Mouse (Mus musculus) naive thymus-derived CD4-positive, alpha-beta T cell, adult 5 months (primary cell): ENCODE results near the gene Ebi3. TPM values are rescaled to one million over a fixed set of nuclear protein-coding genes. Genes with fewer than 3 reads are reported as not detected.

Experiments
- polyA plus RNA-seq: library from polyadenylated mRNA; unstranded; fragments of 100-300 nt; shearing (Covaris generic); gene quantifications from one replicate; pipeline ENCODE4 v1.2.1, GENCODE M21; 2017

The Ebi3 gene
- polyA plus RNA-seq: not detected

DNA sequence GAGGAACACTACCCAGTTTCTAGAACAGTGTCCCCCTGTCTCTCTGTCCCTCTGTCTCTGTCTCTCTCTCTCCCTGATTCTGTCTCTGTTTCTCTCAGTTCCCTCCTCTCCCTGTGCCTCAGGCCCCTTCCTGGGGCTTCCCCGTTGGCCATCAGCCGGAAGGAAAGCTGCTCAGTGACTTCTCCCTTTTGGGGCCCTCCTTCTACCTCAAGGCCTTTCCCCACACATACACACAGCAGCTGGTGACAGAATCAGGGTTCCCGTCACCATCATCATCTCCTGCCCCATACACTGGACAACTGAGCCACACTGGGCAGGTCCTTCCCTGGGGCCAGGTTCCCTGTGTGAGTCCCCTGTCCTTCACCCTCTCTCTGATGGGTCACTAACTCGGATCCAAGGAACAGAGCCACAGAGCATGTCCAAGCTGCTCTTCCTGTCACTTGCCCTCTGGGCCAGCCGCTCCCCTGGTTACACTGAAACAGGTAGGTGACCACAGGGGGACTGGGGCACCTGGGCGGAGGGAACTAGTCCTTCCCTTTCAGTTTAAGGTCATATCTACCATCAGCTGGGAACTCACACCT is at the start of gene Ebi3:
Gene Ebi3, plus strand, starts transcription at position 194 of the 581 bp plus-strand sequence.

DNA sequence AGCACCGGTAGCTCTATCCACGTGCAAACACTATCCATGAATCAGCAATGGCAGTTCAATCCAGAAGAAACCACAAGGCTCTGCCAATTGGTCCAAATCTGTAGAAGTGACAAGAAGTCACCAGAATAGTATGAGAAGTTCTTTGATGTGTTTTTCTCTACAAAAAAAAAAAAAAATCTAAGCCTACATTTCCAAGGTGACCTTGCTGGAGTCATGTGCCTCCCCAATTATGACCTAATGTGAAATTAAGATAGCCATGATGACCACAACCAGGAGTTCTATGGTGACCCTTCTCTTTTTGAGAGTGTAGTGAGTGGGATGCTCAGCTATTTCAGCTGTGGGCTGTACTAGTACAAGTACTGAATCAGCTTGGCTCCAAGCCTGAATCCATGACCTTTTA is 3.0 kb upstream of the Ebi3 start, which contains the start of gene Zfp119b:
Gene Zfp119b, minus strand, starts transcription at position 101 of the 400 bp plus-strand sequence.

DNA sequence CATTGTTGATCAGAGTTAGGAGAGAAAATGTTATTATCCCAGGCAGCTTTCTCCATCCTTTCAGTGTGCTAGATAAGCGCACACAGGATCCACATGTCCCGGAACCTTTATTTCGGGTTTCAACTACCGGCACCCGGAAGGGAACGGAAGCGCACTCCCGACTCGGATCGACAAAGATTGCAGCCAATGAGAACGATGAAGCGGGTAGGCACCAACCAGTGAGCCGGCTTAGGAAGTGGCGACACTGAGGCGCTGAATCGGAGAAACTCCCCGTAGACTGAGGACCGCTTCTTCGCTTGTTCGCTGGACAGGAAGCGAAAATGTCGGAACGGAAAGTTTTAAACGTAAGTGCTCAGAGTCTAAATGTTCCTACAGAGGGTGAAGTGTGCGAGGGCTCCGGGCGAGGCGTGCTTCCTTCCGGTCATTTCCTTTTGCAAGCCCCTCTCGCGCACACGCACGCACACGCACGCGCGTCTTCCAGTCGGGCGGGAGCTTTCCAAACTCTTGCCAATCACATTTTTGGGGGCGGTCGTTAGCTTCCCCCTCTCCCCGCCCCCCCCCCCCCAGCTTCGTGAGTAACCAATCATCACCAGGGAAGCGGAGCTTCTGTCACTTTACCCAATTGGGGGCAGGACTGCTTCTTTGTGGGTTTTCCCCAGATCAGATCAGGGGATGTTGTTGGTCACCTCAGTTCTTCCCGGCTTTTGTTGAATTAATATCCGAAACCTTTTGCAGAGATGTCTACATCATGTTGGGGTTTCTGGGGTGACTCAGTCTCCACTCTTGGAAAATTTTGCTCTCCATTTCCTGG is 6.7 kb downstream of the Ebi3 start, which contains the start of gene Yju2:
Gene Yju2, plus strand, starts transcription at position 182 of the 811 bp plus-strand sequence.

DNA sequence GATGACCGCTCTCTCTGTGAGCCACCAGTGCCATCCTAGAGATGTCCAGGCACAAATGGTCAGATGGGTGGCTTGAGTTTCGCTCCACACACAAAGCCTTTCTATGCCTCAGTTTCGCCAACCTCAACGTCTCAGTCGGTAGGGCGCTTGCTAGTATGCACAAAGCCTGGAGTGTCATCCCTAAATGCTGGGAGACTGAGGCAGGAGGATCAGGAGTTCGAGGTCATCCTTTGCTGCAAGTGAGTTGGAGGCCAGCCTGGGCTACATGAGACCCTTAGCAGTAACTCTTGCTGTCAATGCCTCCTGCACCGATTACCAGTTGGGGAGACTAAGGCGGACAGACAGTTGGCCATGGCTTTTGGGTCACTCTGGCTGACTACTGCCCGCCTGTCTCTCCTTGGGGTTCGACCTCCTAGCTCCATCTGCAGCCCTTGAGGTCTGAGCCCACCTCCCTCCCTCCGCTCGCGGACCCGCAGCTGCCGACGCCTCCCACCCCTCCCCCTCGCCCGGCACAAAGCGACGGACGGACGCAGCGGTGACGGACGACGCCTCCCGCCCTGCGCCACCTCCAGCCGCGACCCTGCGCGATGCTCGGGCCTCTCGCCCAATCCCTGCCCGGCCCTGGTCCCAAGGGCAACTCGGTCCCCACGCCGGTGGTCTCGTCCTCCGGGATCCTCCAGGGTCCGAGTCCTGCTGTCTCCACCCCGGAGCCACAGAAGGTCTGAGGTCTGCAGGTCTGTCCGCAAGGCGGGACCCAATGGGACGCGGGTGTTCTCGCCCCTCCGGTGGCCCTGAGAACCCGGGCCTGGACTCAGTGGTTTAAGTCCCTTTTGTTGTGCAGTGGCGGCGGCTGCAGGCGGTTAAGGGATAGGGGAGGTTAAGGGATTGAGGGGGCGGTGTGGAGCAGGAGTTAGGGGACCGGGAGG is 17.8 kb downstream of the Ebi3 start, which contains the start of gene Shd:
Gene Shd, plus strand, starts transcription at position 502 of the 926 bp plus-strand sequence.

DNA sequence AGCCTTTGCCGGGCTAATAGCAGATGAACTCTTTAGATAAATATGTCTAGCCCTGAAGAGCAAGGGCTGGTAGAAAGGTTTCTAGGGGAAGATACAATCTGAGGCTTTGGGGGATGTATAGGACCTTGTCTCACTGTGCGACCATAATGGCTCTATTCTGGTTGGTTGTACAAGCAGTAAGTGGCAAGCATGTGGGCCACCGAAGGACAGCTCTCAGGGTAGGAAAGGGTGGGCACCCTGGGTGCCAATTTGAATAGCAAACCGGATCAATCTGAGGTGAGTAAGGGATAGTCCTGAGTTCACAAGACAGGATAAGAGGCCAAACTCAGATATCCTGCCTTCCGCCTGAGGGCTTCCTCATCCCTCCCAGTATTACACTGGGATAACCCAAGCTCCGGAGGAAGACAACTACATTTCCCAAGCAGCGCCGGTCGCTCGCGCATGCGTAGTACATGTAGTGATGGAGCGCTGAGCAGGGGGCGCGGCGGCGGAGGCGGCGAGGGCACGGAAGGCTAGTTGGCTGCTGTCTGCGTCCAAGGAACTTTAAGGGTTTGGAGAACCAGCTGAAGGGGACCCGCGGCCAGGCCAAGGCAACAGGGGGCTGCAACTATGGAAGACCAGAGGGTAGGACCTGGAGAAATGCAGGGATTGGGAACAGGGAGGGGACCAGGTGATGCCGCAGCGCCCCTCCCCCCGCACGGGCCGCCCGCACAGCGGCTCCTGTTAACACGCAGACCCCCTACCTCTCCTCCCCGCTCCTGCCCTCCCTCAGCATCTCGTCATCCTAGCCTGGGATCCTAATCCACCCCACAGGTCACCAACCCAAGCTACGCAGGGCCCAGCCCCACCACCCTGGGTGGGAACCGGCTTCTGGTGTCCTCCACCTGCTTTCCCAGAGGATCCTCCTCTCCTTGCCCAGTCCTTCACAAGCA is 33.9 kb downstream of the Ebi3 start, which contains the start of gene Fsd1:
Gene Fsd1, plus strand, starts transcription at position 480 of the 932 bp plus-strand sequence.

DNA sequence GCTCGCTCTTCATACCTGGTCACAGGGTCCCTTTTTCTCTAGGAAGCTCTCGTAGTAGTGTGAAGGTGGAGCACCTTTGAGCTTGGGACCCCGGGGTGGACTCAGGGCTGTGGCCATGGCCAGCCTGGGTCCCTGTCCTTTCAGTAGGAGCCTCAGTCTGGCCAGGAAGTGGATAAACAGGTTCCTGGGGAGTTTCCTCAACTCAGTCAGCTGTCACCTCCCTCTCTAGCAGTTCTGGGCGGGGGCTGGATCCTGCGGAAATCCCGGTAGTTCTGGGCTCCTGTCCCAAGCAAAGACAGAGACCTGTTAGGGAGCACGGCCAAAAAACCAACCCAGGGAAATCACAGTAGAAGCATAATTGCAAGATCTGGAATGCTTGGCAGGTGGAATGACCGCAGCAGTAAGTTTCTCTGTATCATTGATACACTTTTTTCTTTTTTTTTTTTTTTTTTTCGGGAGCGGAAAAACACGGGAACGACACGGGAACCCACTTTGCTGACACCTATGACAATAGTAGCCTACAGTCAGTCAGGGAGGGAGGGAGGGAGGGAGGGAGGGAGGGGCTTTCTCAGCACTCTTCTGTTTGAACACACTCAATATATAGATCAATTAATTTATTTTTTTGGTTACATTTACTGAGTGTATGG is 53.1 kb downstream of the Ebi3 start, which contains the start of the genes Stap2 and Mpnd:
Gene Stap2, minus strand, starts transcription at position 170 of the 647 bp plus-strand sequence.
Gene Mpnd, plus strand, starts transcription at position 297 of the 647 bp plus-strand sequence.

Other genes with a start within 250 kb of the Ebi3 start
- 15.3 TPM for gene Pot1b, start 240.0 kb upstream of the Ebi3 start, polyA plus RNA-seq
- not detected for gene Adgre4, start 202.7 kb upstream of the Ebi3 start, polyA plus RNA-seq
- 11.7 TPM for gene Zfp119a, start 73.7 kb upstream of the Ebi3 start, polyA plus RNA-seq
- 36.8 TPM for gene Zfp959, start 60.5 kb upstream of the Ebi3 start, polyA plus RNA-seq
- 6.5 TPM for gene Zfp119b, start 3.1 kb upstream of the Ebi3 start, polyA plus RNA-seq
- gene Yju2, start 6.5 kb downstream of the Ebi3 start, polyA plus RNA-seq: 44.7 TPM
- gene Shd, start 17.8 kb downstream of the Ebi3 start, polyA plus RNA-seq: not detected
- gene Fsd1, start 33.9 kb downstream of the Ebi3 start, polyA plus RNA-seq: not detected
- gene Stap2, start 52.9 kb downstream of the Ebi3 start, polyA plus RNA-seq: 0.77 TPM
- gene Mpnd, start 53.1 kb downstream of the Ebi3 start, polyA plus RNA-seq: 122 TPM
- 155 TPM for gene Sh3gl1, start 84.0 kb downstream of the Ebi3 start, polyA plus RNA-seq
- gene Chaf1a, start 87.8 kb downstream of the Ebi3 start, polyA plus RNA-seq: 1.1 TPM
- 74.5 TPM for gene Ubxn6, start 122.4 kb downstream of the Ebi3 start, polyA plus RNA-seq
- 159 TPM for gene Hdgfl2, start 127.0 kb downstream of the Ebi3 start, polyA plus RNA-seq
- gene Plin4, start 157.2 kb downstream of the Ebi3 start, polyA plus RNA-seq: not detected
- gene Plin5, start 165.0 kb downstream of the Ebi3 start, polyA plus RNA-seq: not detected
- not detected for gene Lrg1, start 169.4 kb downstream of the Ebi3 start, polyA plus RNA-seq
- gene Sema6b, start 187.7 kb downstream of the Ebi3 start, polyA plus RNA-seq: not detected
- 21.5 TPM for gene Tnfaip8l1, start 209.8 kb downstream of the Ebi3 start, polyA plus RNA-seq
- gene Mydgf, start 231.3 kb downstream of the Ebi3 start, polyA plus RNA-seq: 44.1 TPM